Mouse (Mus musculus): Measurements from ENCODE around the gene Ncmap. TPM values are rescaled to one million over a fixed set of nuclear protein-coding genes. Genes with fewer than 3 reads are reported as not detected.

The Ncmap gene
- polyA plus RNA-seq, 2 experiments, result 0.06 to 0.08 TPM

- Histone ChIP-seq H3K27me3 (ENCODE audit: control insufficient read depth, insufficient read depth, low read length) (peaks cover 33% of the 10 kb centered on the region), H3K9ac (replicated peaks) (no peak overlapping the region), H3K9me3 (ENCODE audit: control insufficient read depth, low read length) (no peaks in the 10 kb centered on the region), H3K36me3 (replicated peaks; ENCODE audit: control insufficient read depth, insufficient read depth, low read depth) (no peaks in the 10 kb centered on the region), H3K4me2 (ENCODE audit: low read depth) (no peak overlapping the region), H3K4me3 (ENCODE audit: insufficient read depth in 1 of 2, low read depth in 2 of 2, low read length in 2 of 2) (no peak overlapping the region), H3K27ac (no peak overlapping the region), H3K4me1 (replicated peaks; ENCODE audit: control insufficient read depth in 2 of 2, insufficient read depth in 2 of 2, low read length in 1 of 2) (no peaks in the 10 kb centered on the region)
- TF ChIP-seq EP300 (IDR thresholded peaks at IDR 0.05; ENCODE audit: low read depth) (no peak), CTCF (IDR thresholded peaks at IDR 0.05; ENCODE audit: low read depth) (peak; percentile 55)
- WGBS (ENCODE audit: insufficient replicate concordance), result 75% methylated on average over 5 of the region's 5 CpGs
- DNase-seq (ENCODE audit: low read depth in 3 of 3, low spot score in 3 of 3), result no peak
- ATAC-seq (ENCODE audit: insufficient read depth), result no peak
Observed at GRCm38 (mm10) chr4:135396303-135396702, 1.7 kb downstream of the Ncmap start.

GRCm38 (mm10) chr4:135395375-135395774 lies 2.7 kb downstream of the Ncmap start:
- H3K4me3 ChIP-seq (ENCODE audit: insufficient read depth in 1 of 2, low read depth in 2 of 2, low read length in 2 of 2), result no peak overlapping the region
- H3K27me3 ChIP-seq (ENCODE audit: control insufficient read depth, insufficient read depth, low read length), result peaks cover 30% of the 10 kb centered on the region
- no peak overlapping the region for H3K9ac ChIP-seq (replicated peaks)
- WGBS (ENCODE audit: insufficient replicate concordance), result 70% methylated on average over 4 of the region's 4 CpGs
- no peaks in the 10 kb centered on the region for H3K4me1 ChIP-seq (replicated peaks; ENCODE audit: control insufficient read depth in 2 of 2, insufficient read depth in 2 of 2, low read length in 1 of 2)
- H3K4me2 ChIP-seq (ENCODE audit: low read depth), result no peak overlapping the region
- TF ChIP-seq CTCF (IDR thresholded peaks at IDR 0.05; ENCODE audit: low read depth), result no peak
- TF ChIP-seq EP300 (IDR thresholded peaks at IDR 0.05; ENCODE audit: low read depth), result no peak
- DNase-seq (ENCODE audit: low read depth in 3 of 3, low spot score in 3 of 3) (no peak), ATAC-seq (ENCODE audit: insufficient read depth) (no peak)
- H3K27ac ChIP-seq, result no peak overlapping the region
- H3K9me3 ChIP-seq (ENCODE audit: control insufficient read depth, low read length), result no peaks in the 10 kb centered on the region
- H3K36me3 ChIP-seq (replicated peaks; ENCODE audit: control insufficient read depth, insufficient read depth, low read depth), result no peaks in the 10 kb centered on the region

GRCm38 (mm10) chr4:135394666-135395065 lies 3.4 kb downstream of the Ncmap start:
- ATAC-seq (ENCODE audit: insufficient read depth), result no peak
- 74% methylated on average over 7 of the region's 7 CpGs for WGBS (ENCODE audit: insufficient replicate concordance)
- TF ChIP-seq CTCF (IDR thresholded peaks at IDR 0.05; ENCODE audit: low read depth), result no peak
- TF ChIP-seq EP300 (IDR thresholded peaks at IDR 0.05; ENCODE audit: low read depth), result no peak
- H3K4me2 ChIP-seq (ENCODE audit: low read depth), result no peak overlapping the region
- peaks cover 30% of the 10 kb centered on the region for H3K27me3 ChIP-seq (ENCODE audit: control insufficient read depth, insufficient read depth, low read length)
- no peak overlapping the region for H3K27ac ChIP-seq
- no peak overlapping the region for H3K4me3 ChIP-seq (ENCODE audit: insufficient read depth in 1 of 2, low read depth in 2 of 2, low read length in 2 of 2)
- H3K36me3 ChIP-seq (replicated peaks; ENCODE audit: control insufficient read depth, insufficient read depth, low read depth), result no peaks in the 10 kb centered on the region
- H3K9ac ChIP-seq (replicated peaks), result no peak overlapping the region
- H3K9me3 ChIP-seq (ENCODE audit: control insufficient read depth, low read length), result no peaks in the 10 kb centered on the region
- no peak for DNase-seq (ENCODE audit: low read depth in 3 of 3, low spot score in 3 of 3)
- H3K4me1 ChIP-seq (replicated peaks; ENCODE audit: control insufficient read depth in 2 of 2, insufficient read depth in 2 of 2, low read length in 1 of 2), result no peaks in the 10 kb centered on the region

- Histone ChIP-seq H3K27me3 (ENCODE audit: control insufficient read depth, insufficient read depth, low read length) (peaks cover 18% of the 10 kb centered on the region), H3K9me3 (ENCODE audit: control insufficient read depth, low read length) (no peaks in the 10 kb centered on the region), H3K4me3 (ENCODE audit: insufficient read depth in 1 of 2, low read depth in 2 of 2, low read length in 2 of 2) (no peak overlapping the region), H3K4me2 (ENCODE audit: low read depth) (no peak overlapping the region), H3K9ac (replicated peaks) (no peak overlapping the region), H3K4me1 (replicated peaks; ENCODE audit: control insufficient read depth in 2 of 2, insufficient read depth in 2 of 2, low read length in 1 of 2) (no peaks in the 10 kb centered on the region), H3K36me3 (replicated peaks; ENCODE audit: control insufficient read depth, insufficient read depth, low read depth) (no peaks in the 10 kb centered on the region), H3K27ac (no peak overlapping the region)
- ATAC-seq (ENCODE audit: insufficient read depth), result no peak
- 48% methylated on average over 6 of the region's 6 CpGs for WGBS (ENCODE audit: insufficient replicate concordance)
- no peak for DNase-seq (ENCODE audit: low read depth in 3 of 3, low spot score in 3 of 3)
- no peak for TF ChIP-seq EP300 (IDR thresholded peaks at IDR 0.05; ENCODE audit: low read depth)
- TF ChIP-seq CTCF (IDR thresholded peaks at IDR 0.05; ENCODE audit: low read depth), result no peak
Observed at GRCm38 (mm10) chr4:135393381-135393780, 4.6 kb downstream of the Ncmap start.

- WGBS (ENCODE audit: insufficient replicate concordance), result 73% methylated on average over 3 of the region's 3 CpGs
- H3K4me2 ChIP-seq (ENCODE audit: low read depth), result no peak overlapping the region
- H3K36me3 ChIP-seq (replicated peaks; ENCODE audit: control insufficient read depth, insufficient read depth, low read depth), result no peaks in the 10 kb centered on the region
- H3K4me1 ChIP-seq (replicated peaks; ENCODE audit: control insufficient read depth in 2 of 2, insufficient read depth in 2 of 2, low read length in 1 of 2), result no peaks in the 10 kb centered on the region
- DNase-seq (ENCODE audit: low read depth in 3 of 3, low spot score in 3 of 3) (no peak), ATAC-seq (ENCODE audit: insufficient read depth) (no peak)
- no peak overlapping the region for H3K9ac ChIP-seq (replicated peaks)
- H3K27me3 ChIP-seq (ENCODE audit: control insufficient read depth, insufficient read depth, low read length), result peaks cover 12% of the 10 kb centered on the region
- H3K4me3 ChIP-seq (ENCODE audit: insufficient read depth in 1 of 2, low read depth in 2 of 2, low read length in 2 of 2), result no peak overlapping the region
- no peaks in the 10 kb centered on the region for H3K9me3 ChIP-seq (ENCODE audit: control insufficient read depth, low read length)
- TF ChIP-seq CTCF (IDR thresholded peaks at IDR 0.05; ENCODE audit: low read depth) (no peak), EP300 (IDR thresholded peaks at IDR 0.05; ENCODE audit: low read depth) (no peak)
- H3K27ac ChIP-seq, result no peak overlapping the region
Observed at GRCm38 (mm10) chr4:135392801-135393200, 5.2 kb downstream of the Ncmap start.
